Mouse (Mus musculus) MEL (cell line): ENCODE results near the gene Tmsb4x.

Source experiments
- CHD2 ChIP-seq: IDR thresholded peaks from 2 replicates; pipeline ENCODE4 v1.6.1; 2011; ENCODE audit warnings: low read length, improper control_type of control experiment
- CTCF ChIP-seq, 3 experiments: IDR thresholded peaks in 2 of 3; conservative IDR thresholded peaks in 1 of 3; 2 replicates each; pipeline ENCODE4 v1.5.1; 2011 to 2012; ENCODE audit warnings: low read length in 3 of 3, low read depth in 2 of 3, mild to moderate bottlenecking in 2 of 3, improper control_type of control experiment in 1 of 3, inconsistent platforms in 1 of 3, mixed read lengths in 1 of 3, moderate library complexity in 1 of 3; ENCODE audit not compliant: control insufficient read depth in 1 of 3, insufficient read depth in 1 of 3, poor library complexity in 1 of 3, severe bottlenecking in 1 of 3
- NELFE ChIP-seq: IDR thresholded peaks from 2 replicates; pipeline ENCODE4 v1.6.1; 2011; ENCODE audit warnings: low read depth, low read length, improper control_type of control experiment
- POLR2A ChIP-seq, 2 experiments: IDR thresholded peaks; 2 replicates each; pipeline ENCODE4 v1.6.1; 2011 to 2012; ENCODE audit warnings: low read length in 2 of 2, mild to moderate bottlenecking in 2 of 2, control low read depth in 1 of 2, improper control_type of control experiment in 1 of 2, low read depth in 1 of 2, moderate library complexity in 1 of 2; ENCODE audit not compliant: control insufficient read depth in 1 of 2, insufficient read depth in 1 of 2, poor library complexity in 1 of 2

GRCm38 (mm10) chrX:167212707-167213106 lies 3.6 kb upstream of the Tmsb4x start:
- TF ChIP-seq CTCF (IDR thresholded peaks at IDR 0.05 in 2 of 3, conservative IDR thresholded peaks at IDR 0.05 in 1 of 3; ENCODE audit: control insufficient read depth in 1 of 3, insufficient read depth in 1 of 3, low read depth in 2 of 3, low read length in 3 of 3, poor library complexity in 1 of 3, severe bottlenecking in 1 of 3) (no peak), POLR2A (IDR thresholded peaks at IDR 0.05; ENCODE audit: control insufficient read depth in 1 of 2, insufficient read depth in 1 of 2, low read depth in 1 of 2, low read length in 2 of 2, poor library complexity in 1 of 2) (no peak), NELFE (no peak), CHD2 (no peak)
